8 mouse cellular contexts compared by ENCODE assay signal in the genomic region with DNA sequence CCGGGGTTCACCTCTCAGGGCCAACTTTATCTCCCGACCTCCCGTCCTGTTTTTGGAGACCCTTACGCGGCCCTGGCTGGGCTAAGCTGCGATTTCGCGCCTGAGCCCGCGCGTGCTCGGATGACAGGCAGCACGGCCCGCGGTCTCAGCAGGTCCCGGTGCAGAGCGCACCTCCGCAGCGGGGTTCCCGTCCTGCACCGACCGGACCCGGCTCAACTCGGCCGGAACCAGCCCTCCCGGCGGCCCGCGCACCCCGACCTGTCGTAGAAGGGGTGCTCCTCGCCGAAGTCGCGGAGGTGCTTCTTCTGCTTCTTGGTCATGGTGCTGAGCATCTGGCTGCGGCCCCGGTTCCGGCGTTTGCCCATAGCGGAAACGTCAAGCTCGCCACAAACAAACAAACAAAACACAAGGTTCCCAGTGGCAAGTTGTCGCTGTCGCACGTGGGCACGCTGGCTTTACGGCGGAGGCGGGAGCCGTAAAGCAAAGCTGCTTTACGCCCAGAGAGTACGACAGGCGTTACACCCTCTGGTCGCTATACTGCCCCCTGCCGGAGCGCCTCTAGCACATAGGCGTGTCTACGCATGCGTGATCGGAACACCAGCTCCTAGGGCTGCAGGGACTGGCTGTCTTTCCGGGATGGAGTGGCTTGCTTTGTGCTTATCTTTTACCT. TPM values are rescaled to one million over a fixed set of nuclear protein-coding genes. Genes with fewer than 3 reads are reported as not detected.
A peak's percentile ranks its signal among the peaks of the same experiment; 100 is the strongest.
DNase-seq lines count a peak whose midpoint lies in the region; ATAC-seq lines count a peak whose summit lies in the region.

Gene Diexf (minus strand): TSS at position 487 of the 670 bp plus-strand sequence.

- peak; percentile 94 for ATAC-seq in hindbrain, embryonic 14.5 days (ENCODE audit: low FRiP score)

- peak within 1 kb of the TSS; percentile 60 for H3K4me2 ChIP-seq in hindbrain, embryonic 14.5 days (replicated peaks)

- no peaks in the 10 kb centered on the region for H3K9me3 ChIP-seq in hindbrain, embryonic 14.5 days (ENCODE audit: control insufficient read depth, low read length)

- peak within 1 kb of the TSS; percentile 82 for H3K27ac ChIP-seq in hindbrain, embryonic 14.5 days

- peak; percentile 98 for DNase-seq in R1 (ENCODE audit: low read depth, low spot score)
- peak; percentile 98 to 100 for DNase-seq in cerebellum, postnatal 25 days
- DNase-seq in frontal cortex, postnatal 25 days (ENCODE audit: low spot score in 2 of 2), result peak; percentile 94
- peak; percentile 100 for DNase-seq in hindbrain, embryonic 14.5 days (ENCODE audit: low spot score)
- peak; percentile 92 to 94 for DNase-seq in layer of hippocampus, postnatal 36 days
- DNase-seq in lung, postnatal 36 days, result peak; percentile 98
- peak; percentile 98 for DNase-seq in retina, postnatal 1 day
- peak; percentile 91 to 94 for DNase-seq in urinary bladder, adult 18-20 months (ENCODE audit: low spot score in 2 of 2)

- H3K9ac ChIP-seq in hindbrain, embryonic 14.5 days, result peak within 1 kb of the TSS; percentile 86

- peaks cover 13% of the 10 kb centered on the region for H3K4me1 ChIP-seq in hindbrain, embryonic 14.5 days (replicated peaks; ENCODE audit: control insufficient read depth, insufficient read depth, low read length)

- peak within 1 kb of the TSS; percentile 92 for H3K4me3 ChIP-seq in hindbrain, embryonic 14.5 days (replicated peaks; ENCODE audit: low read length)

- WGBS in hindbrain, embryonic 14.5 days, result under 1% methylated on average over 61 of the region's 61 CpGs

- H3K36me3 ChIP-seq in hindbrain, embryonic 14.5 days (replicated peaks; ENCODE audit: control insufficient read depth, insufficient read depth), result peaks cover 23% of the 10 kb centered on the region

- H3K27me3 ChIP-seq in hindbrain, embryonic 14.5 days (ENCODE audit: control insufficient read depth, insufficient read depth, low read length), result no peaks in the 10 kb centered on the region

RNA-seq across cellular contexts. Expression of gene Diexf, which starts in this region (rescaled TPM):
- polyA plus RNA-seq in hindbrain, embryonic 14.5 days (2014; fragmentation: Nextera tagmentation; extraction: Ambion mirVana), result 8.0 and 8.4 TPM in 2 replicates
- total RNA-seq in layer of hippocampus, postnatal 36 days (2021), result 10 to 100 TPM; 23.4 to 27.5 TPM

Comparison
In these comparisons a context has a peak if more than half of its experiments do, and no peak if none do; other contexts are left out.
1. Peak in every context shown above with its lines: DNase-seq, ATAC-seq, H3K4me3 ChIP-seq and H3K27ac ChIP-seq.